Mouse (Mus musculus) kidney, postnatal 0 days (tissue): ENCODE measurements around the gene A3galt2. TPM values are rescaled to one million over a fixed set of nuclear protein-coding genes. Genes with fewer than 3 reads are reported as not detected.

Source experiments
- ATAC-seq: fragments of 200-750 bp; cut with Nextera tagmentation; replicated peaks from 2 replicates; pipeline ENCODE4 v1.8.0; 2017; ENCODE audit warnings: low read depth, moderate number of reproducible peaks, moderate TSS enrichment, moderate library complexity; ENCODE audit not compliant: low FRiP score
- DNase-seq: peaks from one replicate; pipeline ENCODE4 v3.0.0-alpha.2; 2016; ENCODE audit warnings: low spot score
- H3K27ac ChIP-seq: fragments of 300-500 bp; sonication (generic); 2 replicates; pipeline ENCODE4 v1.5.1; 2014; ENCODE audit warnings: mild to moderate bottlenecking
- H3K27me3 ChIP-seq: fragments of 300-500 bp; sonication (generic); 2 replicates; pipeline ENCODE4 v1.6.1; 2014; ENCODE audit warnings: low read length, mixed read lengths; ENCODE audit not compliant: insufficient read depth
- H3K36me3 ChIP-seq: fragments of 300-500 bp; sonication (generic); 2 replicates; pipeline ENCODE4 v1.6.1; 2014; ENCODE audit warnings: low read length, mixed read lengths; ENCODE audit not compliant: insufficient read depth
- H3K4me1 ChIP-seq: fragments of 300-500 bp; sonication (generic); replicated peaks from 2 replicates; pipeline ENCODE4 v1.6.1; 2014; ENCODE audit warnings: antibody characterized with exemption, low read length, mixed read lengths; ENCODE audit not compliant: insufficient read depth
- H3K4me2 ChIP-seq: fragments of 300-500 bp; sonication (generic); 2 replicates; pipeline ENCODE4 v1.6.1; 2014; ENCODE audit warnings: mild to moderate bottlenecking, low read length, moderate library complexity, mixed read lengths
- H3K4me3 ChIP-seq: fragments of 300-500 bp; sonication (generic); replicated peaks from 2 replicates; pipeline ENCODE4 v1.5.1; 2014; ENCODE audit warnings: low read depth, low read length
- H3K9ac ChIP-seq: fragments of 300-500 bp; sonication (generic); 2 replicates; pipeline ENCODE4 v1.6.1; 2014; ENCODE audit warnings: low read depth, low read length
- H3K9me3 ChIP-seq: fragments of 300-500 bp; sonication (generic); replicated peaks from 2 replicates; pipeline ENCODE4 v1.6.1; 2016; ENCODE audit warnings: low read length, inconsistent platforms, mixed read lengths
- CTCF ChIP-seq: IDR thresholded peaks from 2 replicates; pipeline ENCODE4 v1.5.1; 2016; ENCODE audit warnings: antibody characterized with exemption, low read depth, mild to moderate bottlenecking, moderate library complexity
- WGBS: fragments of 180-500 bp; shearing (Covaris S2); extraction: QIAGEN DNeasy Blood & Tissue Kit; methylation state at CpG from one replicate; pipeline ENCODE4 v1.1.7; 2014; 5-methylcytosine and 5-hydroxymethylcytosine counted together
- polyA plus RNA-seq: library from polyadenylated mRNA; unstranded; fragments of >200 nt; fragmentation: Nextera tagmentation; extraction: Ambion mirVana; gene quantifications from 2 replicates; pipeline ENCODE4 v1.2.1, GENCODE M21; 2015

A3galt2 gene
- polyA plus RNA-seq, 1 experiment from 2014 or later = 0.13 TPM

DNA sequence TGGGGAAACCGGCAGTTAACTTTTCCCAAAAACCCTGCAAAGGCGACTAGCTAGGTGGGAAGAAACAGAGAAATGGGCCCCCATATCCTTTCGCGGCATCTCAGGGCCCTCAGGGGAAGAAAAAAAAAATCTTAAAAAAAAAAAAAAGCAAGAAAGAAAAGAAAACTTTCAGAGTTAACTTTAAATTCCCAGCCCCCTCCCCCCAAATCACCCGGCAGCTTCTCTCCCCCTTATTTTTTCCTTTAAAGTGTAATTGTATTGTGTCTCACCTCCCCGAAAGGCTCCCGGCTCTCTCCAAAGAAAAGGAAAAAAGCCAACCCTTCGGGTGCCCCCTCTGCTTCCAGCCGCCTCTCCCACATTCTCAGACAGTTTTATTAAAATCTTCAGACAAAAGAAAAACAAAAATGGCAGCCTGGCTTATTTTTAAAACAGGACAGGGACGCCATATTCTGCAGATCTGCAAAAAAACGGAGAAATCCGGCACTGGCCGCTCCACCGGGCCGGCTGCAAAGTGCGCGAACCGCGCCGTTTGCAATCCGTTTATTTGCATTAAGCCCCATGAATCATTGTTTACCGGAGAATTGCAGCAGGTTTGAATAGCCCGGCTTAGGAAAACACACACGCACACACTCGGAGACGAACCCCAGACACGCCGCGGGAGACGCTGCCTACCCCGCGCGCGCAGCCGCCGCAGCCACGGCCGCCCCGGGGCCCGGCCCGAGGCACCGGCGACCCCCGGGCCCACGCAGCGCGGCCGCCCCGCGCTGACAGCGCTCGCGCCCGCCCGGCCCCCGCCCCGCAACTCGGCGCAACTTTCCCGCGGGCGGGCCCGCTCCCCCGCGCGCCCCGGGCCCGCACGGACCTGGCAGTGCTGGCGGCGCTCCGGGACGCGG, 50.2 kb downstream of the A3galt2 start:
- peak overlapping the region; percentile 99 for H3K27ac ChIP-seq
- H3K36me3 ChIP-seq = no peaks in the 10 kb centered on the region
- H3K9me3 ChIP-seq = no peaks in the 10 kb centered on the region
- DNase-seq = peak; percentile 77
- H3K4me1 ChIP-seq = peaks cover 32% of the 10 kb centered on the region
- peak overlapping the region; percentile 96 for H3K4me2 ChIP-seq
- 1% methylated on average over 73 of the region's 74 CpGs for WGBS
- no peak for TF ChIP-seq CTCF
- peak overlapping the region; percentile 77 for H3K4me3 ChIP-seq
- no peaks in the 10 kb centered on the region for H3K27me3 ChIP-seq
- ATAC-seq = peak; percentile 9
- peak overlapping the region; percentile 100 for H3K9ac ChIP-seq

DNA sequence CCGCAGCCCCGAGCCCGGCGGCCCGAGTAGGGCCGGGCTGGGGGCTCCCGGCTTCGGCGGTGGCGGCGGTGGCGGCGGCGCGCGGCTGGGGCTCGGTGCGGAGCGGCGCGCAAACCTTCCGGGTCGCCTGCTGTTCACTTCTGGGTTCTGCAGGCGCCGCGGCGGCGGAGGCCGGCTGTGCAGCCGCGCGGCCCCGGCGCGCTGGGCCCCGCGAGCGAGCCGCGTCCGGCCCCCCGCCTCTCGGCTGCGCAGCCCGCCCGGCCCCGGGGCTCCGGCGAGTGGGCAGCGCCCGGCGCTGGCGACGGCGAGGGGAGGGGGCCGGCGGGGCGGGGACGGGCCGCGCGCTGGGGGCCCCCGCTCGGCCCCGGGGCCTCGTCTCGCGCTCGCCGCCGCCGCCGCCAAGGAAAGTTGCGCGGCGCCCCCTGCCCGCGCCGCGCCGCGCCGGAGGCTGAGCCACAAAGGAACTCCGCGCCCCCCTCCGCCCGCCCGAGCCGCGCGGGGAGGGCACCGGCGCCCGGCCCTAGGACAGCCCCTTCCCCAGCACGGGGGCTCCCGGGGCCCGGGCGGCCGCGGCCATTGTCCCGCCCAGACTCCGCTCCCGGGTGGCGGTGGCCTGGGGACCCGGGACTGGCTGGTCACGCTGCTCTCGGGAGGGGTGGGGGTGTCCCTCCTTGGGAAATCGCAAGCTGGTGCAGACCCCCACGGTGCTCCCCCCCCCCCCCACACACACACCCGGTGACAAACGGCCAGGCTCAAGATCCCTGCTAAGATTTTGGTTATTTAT, 51.1 kb downstream of the A3galt2 start, which contains the start of gene Zfp362:
Gene Zfp362 (minus strand): TSS at position 3 of the 784 bp plus-strand sequence.
- no peak for TF ChIP-seq CTCF
- ATAC-seq (peak; percentile 59), DNase-seq (peak; percentile 58)
- Histone ChIP-seq H3K4me1 (peaks cover 32% of the 10 kb centered on the region), H3K4me2 (peak within 1 kb of the TSS; percentile 96), H3K9me3 (no peaks in the 10 kb centered on the region), H3K27me3 (no peaks in the 10 kb centered on the region), H3K9ac (peak within 1 kb of the TSS; percentile 100), H3K36me3 (no peaks in the 10 kb centered on the region), H3K27ac (peak within 1 kb of the TSS; percentile 99), H3K4me3 (peak within 1 kb of the TSS; percentile 77)
- WGBS = 2% methylated on average over 59 of the region's 111 CpGs

- peak overlapping the region; percentile 77 for H3K4me3 ChIP-seq
- H3K4me2 ChIP-seq = peak overlapping the region; percentile 96
- DNase-seq (peak; percentile 88), ATAC-seq (peak; percentile 57)
- no peak; the same call in 1 of the 2 replicates for TF ChIP-seq CTCF
- under 1% methylated on average over 15 of the region's 15 CpGs for WGBS
- H3K27me3 ChIP-seq = no peaks in the 10 kb centered on the region
- H3K27ac ChIP-seq = peak overlapping the region; percentile 99
- H3K4me1 ChIP-seq = peaks cover 30% of the 10 kb centered on the region
- no peaks in the 10 kb centered on the region for H3K9me3 ChIP-seq
- H3K36me3 ChIP-seq = no peaks in the 10 kb centered on the region
- peak overlapping the region; percentile 100 for H3K9ac ChIP-seq
Measured at GRCm38 (mm10) chr4:128806827-128807179, 51.6 kb downstream of the A3galt2 start.

DNA sequence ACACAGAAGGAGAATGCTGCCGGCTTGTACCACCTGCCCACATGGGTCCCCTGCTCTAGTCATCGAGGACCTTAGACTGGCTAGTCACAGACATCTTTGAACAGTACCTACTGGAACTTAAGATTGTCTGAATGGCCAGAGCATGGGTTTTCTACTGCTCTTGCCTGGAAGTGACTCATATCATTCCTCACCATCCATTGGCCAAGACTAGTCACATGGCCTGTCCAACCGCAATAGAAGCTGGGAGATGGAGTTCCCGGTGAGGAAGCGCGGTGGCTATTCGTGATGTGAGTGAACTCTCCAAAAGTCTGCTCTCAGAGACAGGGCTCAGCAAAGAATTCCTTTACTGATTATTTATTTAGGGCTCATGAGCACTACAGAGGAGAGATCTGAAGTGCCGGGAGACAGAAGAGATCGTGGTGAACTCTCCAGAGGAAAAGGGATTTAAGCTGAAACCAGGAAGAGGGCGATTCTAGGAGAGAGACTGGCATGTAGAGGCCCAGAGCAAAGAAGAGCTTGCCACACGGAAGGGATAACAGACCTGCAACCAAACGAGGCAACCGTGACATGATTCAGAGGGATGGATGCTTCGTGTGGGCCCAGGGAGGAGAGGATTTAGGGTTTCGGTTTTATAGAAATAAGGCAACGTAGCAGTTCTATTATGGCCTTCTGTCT, 56.4 kb downstream of the A3galt2 start:
- H3K4me1 ChIP-seq = peaks cover 9% of the 10 kb centered on the region; the same call in 1 of the 2 replicates
- DNase-seq (peak; percentile 97), ATAC-seq (peak; percentile 90)
- H3K36me3 ChIP-seq = no peaks in the 10 kb centered on the region
- 11% methylated on average over 16 of the region's 16 CpGs for WGBS
- peak overlapping the region; percentile 70 for H3K4me2 ChIP-seq
- no peaks in the 10 kb centered on the region for H3K9me3 ChIP-seq
- H3K4me3 ChIP-seq = peak overlapping the region; percentile 43
- no peak overlapping the region for H3K27ac ChIP-seq
- no peak for TF ChIP-seq CTCF
- no peaks in the 10 kb centered on the region for H3K27me3 ChIP-seq
- peak overlapping the region; percentile 55 for H3K9ac ChIP-seq

DNA sequence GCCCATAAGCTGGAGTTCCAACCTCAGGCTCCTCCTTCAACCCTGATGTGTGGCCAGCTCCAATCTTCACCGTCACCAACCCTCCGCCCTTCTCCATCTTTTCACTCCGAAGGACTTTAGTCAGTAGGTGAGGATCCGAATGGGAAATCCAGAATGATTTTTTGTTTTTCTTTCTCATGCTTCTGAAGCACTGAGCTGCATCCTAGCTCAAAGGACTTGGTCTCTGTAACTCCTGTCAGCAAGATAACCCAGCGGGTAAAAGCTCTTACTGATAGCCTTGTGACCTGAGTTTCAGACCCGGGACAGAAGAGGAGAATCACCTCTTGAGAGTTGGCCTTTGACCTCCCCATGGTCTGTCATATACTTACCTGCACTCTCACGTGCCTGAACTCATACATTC, 61.8 kb downstream of the A3galt2 start:
- no peak for TF ChIP-seq CTCF
- Histone ChIP-seq H3K4me1 (peaks cover 6% of the 10 kb centered on the region; the same call in 1 of the 2 replicates), H3K4me2 (no peak overlapping the region), H3K36me3 (no peaks in the 10 kb centered on the region), H3K27me3 (no peaks in the 10 kb centered on the region), H3K9me3 (no peaks in the 10 kb centered on the region), H3K27ac (no peak overlapping the region), H3K9ac (no peak overlapping the region), H3K4me3 (no peak overlapping the region)
- ATAC-seq (no peak), DNase-seq (no peak)
- WGBS = 44% methylated on average over 7 of the region's 7 CpGs

Other genes starting within 250 kb of the A3galt2 start
- gene Zscan20, start 145.3 kb upstream of the A3galt2 start, polyA plus RNA-seq = 2.2 and 2.3 TPM in 2 replicates
- 3.3 and 3.7 TPM in 2 replicates for gene Tlr12, start 136.7 kb upstream of the A3galt2 start, polyA plus RNA-seq
- gene Phc2, start 100.7 kb upstream of the A3galt2 start, polyA plus RNA-seq = 60.7 and 71.7 TPM in 2 replicates
- 31.1 and 31.2 TPM in 2 replicates for gene Zfp362, start 50.7 kb downstream of the A3galt2 start, polyA plus RNA-seq
- gene Trim62, start 128.2 kb downstream of the A3galt2 start, polyA plus RNA-seq = 5.4 and 6.2 TPM in 2 replicates
- 21.5 and 23.0 TPM in 2 replicates for gene Azin2, start 207.1 kb downstream of the A3galt2 start, polyA plus RNA-seq
- gene Ak2, start 236.6 kb downstream of the A3galt2 start, polyA plus RNA-seq = 173 and 188 TPM in 2 replicates